Mouse (Mus musculus) erythroid progenitor cell, adult 5-6 weeks (primary cell): ENCODE measurements around the gene Agpat2. TPM values are rescaled to one million over a fixed set of nuclear protein-coding genes. Genes with fewer than 3 reads are reported as not detected.

Experiments used
- ATAC-seq: replicated peaks from 2 replicates; pipeline ENCODE4 v1.8.0; 2016; ENCODE audit warnings: moderate number of reproducible peaks, mild to moderate bottlenecking, moderate TSS enrichment, inconsistent platforms; ENCODE audit not compliant: poor library complexity, low FRiP score, severe bottlenecking
- total RNA-seq, 2 experiments: library from RNA; stranded (forward) in 1 of 2; stranded (reverse) in 1 of 2; fragments of 150-400 nt in 1 of 2; fragments of 186-747, 209-891 nt in 1 of 2; gene quantifications; 2 replicates each; pipeline versions ENCODE4 v1.2.3 to v1.2.4; 2015 to 2017; ENCODE audit warnings: low replicate concordance in 2 of 2

Gene Agpat2
- total RNA-seq, 2 experiments from 2014 or later: 12.0 to 12.2 TPM

- ATAC-seq: no peak
These were observed 23.9 kb upstream of the Agpat2 start, which contains the start of gene Fam69b for GRCm38 (mm10) chr2:26627921-26628739. Gene Fam69b, plus strand, starts transcription at chr2:26628457.

GRCm38 (mm10) chr2:26626081-26626480 is 21.9 kb upstream of the Agpat2 start:
- ATAC-seq: no peak

GRCm38 (mm10) chr2:26625419-26625818 is 21.2 kb upstream of the Agpat2 start:
- no peak for ATAC-seq

- ATAC-seq: no peak
These were observed 18.8 kb upstream of the Agpat2 start for GRCm38 (mm10) chr2:26622984-26623383.

GRCm38 (mm10) chr2:26621246-26621645 is 17.0 kb upstream of the Agpat2 start:
- no peak for ATAC-seq

GRCm38 (mm10) chr2:26617928-26618327 is 13.7 kb upstream of the Agpat2 start:
- no peak for ATAC-seq

GRCm38 (mm10) chr2:26617331-26617730 is 13.1 kb upstream of the Agpat2 start:
- ATAC-seq: no peak

GRCm38 (mm10) chr2:26615459-26616124 is 11.4 kb upstream of the Agpat2 start:
- no peak for ATAC-seq

GRCm38 (mm10) chr2:26614903-26615302 is 10.7 kb upstream of the Agpat2 start:
- no peak for ATAC-seq

GRCm38 (mm10) chr2:26611896-26612295 is 7.7 kb upstream of the Agpat2 start:
- ATAC-seq: no peak

- no peak for ATAC-seq
These were observed 6.8 kb upstream of the Agpat2 start for GRCm38 (mm10) chr2:26611054-26611453.

- no peak for ATAC-seq
These were observed 6.3 kb upstream of the Agpat2 start for GRCm38 (mm10) chr2:26610526-26610925.

GRCm38 (mm10) chr2:26609261-26609661 is 5.0 kb upstream of the Agpat2 start:
- no peak for ATAC-seq

GRCm38 (mm10) chr2:26608781-26609180 is 4.6 kb upstream of the Agpat2 start:
- ATAC-seq: no peak

GRCm38 (mm10) chr2:26607056-26607910 is 3.1 kb upstream of the Agpat2 start:
- ATAC-seq: no peak

GRCm38 (mm10) chr2:26606579-26606978 is 2.4 kb upstream of the Agpat2 start:
- ATAC-seq: no peak

GRCm38 (mm10) chr2:26605331-26605730 is 1.1 kb upstream of the Agpat2 start:
- no peak for ATAC-seq

GRCm38 (mm10) chr2:26603159-26603558 is 1.1 kb downstream of the Agpat2 start:
- ATAC-seq: no peak

- ATAC-seq: no peak
These were observed 1.6 kb downstream of the Agpat2 start for GRCm38 (mm10) chr2:26602631-26603030.

GRCm38 (mm10) chr2:26601595-26601994 is 2.6 kb downstream of the Agpat2 start:
- no peak for ATAC-seq
